In the genomic region with DNA sequence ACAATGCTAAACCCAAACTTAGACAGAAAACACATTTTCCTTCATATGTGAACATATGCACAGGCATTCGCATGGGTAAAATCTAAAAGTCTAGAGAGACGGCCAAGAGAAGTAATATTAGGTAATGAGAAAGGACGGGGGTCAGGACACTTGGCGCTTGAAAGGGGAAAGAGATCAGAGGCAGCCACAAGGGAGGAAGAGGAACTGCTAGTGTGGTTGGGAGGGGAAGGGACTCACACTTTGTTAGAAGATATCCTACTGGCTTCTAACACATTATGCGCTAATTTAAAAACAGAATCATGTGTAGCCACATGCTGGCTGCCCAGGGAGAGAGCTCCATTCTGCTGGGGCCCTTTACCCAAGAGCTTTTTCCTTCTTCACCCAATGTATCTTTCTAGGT, we compare ENCODE assay signal across 19 mouse cellular contexts.
DNase-seq lines count a peak whose midpoint lies in the region; ATAC-seq and TF ChIP-seq lines count a peak whose summit lies in the region.
"Had no signal": no experiment of that assay in that cellular context is flagged by ENCODE, and none has a peak within 500 bp of the region (broad histone marks: within the 10 kb centered on the region; RNA-seq: fewer than 3 reads in every experiment).

No protein-coding gene starts in this region.

- H3K4me3 ChIP-seq in liver, embryonic 16.5 days (ENCODE audit: low read depth, low read length), result no peak overlapping the region
- no peak overlapping the region for H3K4me3 ChIP-seq in liver, embryonic 11.5 days (ENCODE audit: low read depth, low read length)
- H3K4me3 ChIP-seq in MEL (ENCODE audit: control insufficient read depth in 1 of 2, insufficient read depth in 1 of 2, low read depth in 2 of 2, low read length in 2 of 2), result no peak overlapping the region
- H3K4me3 ChIP-seq: forebrain, embryonic 12.5 days; heart, adult 2 months; hindbrain, embryonic 12.5 days; layer of hippocampus, adult 2 months; midbrain, embryonic 15.5 days; neural tube, embryonic 15.5 days had no signal

- no peaks in the 10 kb centered on the region for H3K9me3 ChIP-seq in liver, embryonic 16.5 days (replicated peaks; ENCODE audit: control insufficient read depth, low read length)
- no peaks in the 10 kb centered on the region for H3K9me3 ChIP-seq in liver, embryonic 11.5 days (ENCODE audit: control insufficient read depth, low read length)
- H3K9me3 ChIP-seq in MEL (replicated peaks; ENCODE audit: insufficient read depth, low read length), result no peaks in the 10 kb centered on the region
- H3K9me3 ChIP-seq: forebrain, embryonic 12.5 days; hindbrain, embryonic 12.5 days; midbrain, embryonic 15.5 days; neural tube, embryonic 15.5 days had no signal

- no peak for DNase-seq in liver, embryonic 11.5 days (ENCODE audit: low spot score)
- peak; percentile 20 for DNase-seq in MEL (ENCODE audit: low read depth, low spot score)
- DNase-seq in adrenal gland, postnatal 4 days (ENCODE audit: low spot score in 2 of 2), result no peak
- DNase-seq in ovary, postnatal 14 days (ENCODE audit: low spot score), result no peak
- DNase-seq: cerebellum, adult 8-10 months; gastrocnemius, postnatal 10 days; kidney, postnatal 14 days; lung, embryonic 14.5 days; thymus, postnatal 14 days had no signal

- no peak for TF ChIP-seq POLR2A in MEL (IDR thresholded peaks at IDR 0.05; ENCODE audit: control insufficient read depth in 1 of 2, insufficient read depth in 1 of 2, low read depth in 1 of 2, low read length in 2 of 2, poor library complexity in 1 of 2)

- no peak for TF ChIP-seq EP300 in MEL (IDR thresholded peaks at IDR 0.05; ENCODE audit: low read depth in 1 of 2, low read length in 2 of 2)

- H3K36me3 ChIP-seq in liver, embryonic 16.5 days (ENCODE audit: control insufficient read depth, insufficient read depth), result no peaks in the 10 kb centered on the region
- no peaks in the 10 kb centered on the region for H3K36me3 ChIP-seq in liver, embryonic 11.5 days (ENCODE audit: control insufficient read depth, insufficient read depth, low read length)
- no peaks in the 10 kb centered on the region for H3K36me3 ChIP-seq in MEL (ENCODE audit: control insufficient read depth in 1 of 2, insufficient read depth in 2 of 2, low read length in 2 of 2)
- H3K36me3 ChIP-seq: forebrain, embryonic 12.5 days; hindbrain, embryonic 12.5 days; midbrain, embryonic 15.5 days; neural tube, embryonic 15.5 days had no signal

- no peaks in the 10 kb centered on the region for H3K79me2 ChIP-seq in MEL (ENCODE audit: control insufficient read depth, insufficient read depth, low read length, poor library complexity)

- H3K4me2 ChIP-seq in liver, embryonic 16.5 days (ENCODE audit: low read depth, low read length), result no peak overlapping the region
- no peak overlapping the region for H3K4me2 ChIP-seq in liver, embryonic 11.5 days
- H3K4me2 ChIP-seq: forebrain, embryonic 12.5 days; hindbrain, embryonic 12.5 days; lung, embryonic 14.5 days; midbrain, embryonic 15.5 days; neural tube, embryonic 15.5 days had no signal

- no peak overlapping the region for H3K9ac ChIP-seq in liver, embryonic 16.5 days (ENCODE audit: low read depth, low read length)
- no peak overlapping the region for H3K9ac ChIP-seq in liver, embryonic 11.5 days (ENCODE audit: low read depth, low read length)
- H3K9ac ChIP-seq in MEL (ENCODE audit: control insufficient read depth, low read depth, low read length, poor library complexity, severe bottlenecking), result no peak overlapping the region
- H3K9ac ChIP-seq: forebrain, embryonic 12.5 days; hindbrain, embryonic 12.5 days; lung, embryonic 14.5 days; midbrain, embryonic 15.5 days; neural tube, embryonic 15.5 days had no signal

- no peak for TF ChIP-seq RAD21 in MEL (IDR thresholded peaks at IDR 0.05; ENCODE audit: low read depth, low read length)

- WGBS in liver, embryonic 16.5 days (ENCODE audit: insufficient replicate concordance), result 29% methylated on average over 5 of the region's 5 CpGs
- 55% methylated on average over 5 of the region's 5 CpGs for WGBS in liver, embryonic 11.5 days

- ATAC-seq in liver, embryonic 16.5 days (ENCODE audit: low read depth), result no peak
- ATAC-seq in liver, embryonic 11.5 days (replicated peaks; ENCODE audit: low FRiP score), result no peak
- peak; percentile 79 for ATAC-seq in common myeloid progenitor, adult 5-6 weeks (replicated peaks; ENCODE audit: low read depth, poor library complexity, severe bottlenecking)
- ATAC-seq in neutrophil, adult 5-6 weeks (ENCODE audit: extremely low read depth, insufficient number of reproducible peaks, low FRiP score, poor library complexity, severe bottlenecking), result peak; percentile 16; the same call in 1 of the 2 replicates
- ATAC-seq: inflammation-experienced regulatory T-cells, adult 6 months; midbrain, embryonic 15.5 days had no signal

- no peaks in the 10 kb centered on the region for H3K27me3 ChIP-seq in liver, embryonic 16.5 days (ENCODE audit: control insufficient read depth, insufficient read depth, low read depth, low read length)
- no peaks in the 10 kb centered on the region; the same call in 1 of the 2 replicates for H3K27me3 ChIP-seq in liver, embryonic 11.5 days (replicated peaks; ENCODE audit: control insufficient read depth, insufficient read depth, low read length)
- H3K27me3 ChIP-seq in MEL (ENCODE audit: control insufficient read depth in 1 of 2, insufficient read depth in 2 of 2, low read length in 2 of 2), result no peaks in the 10 kb centered on the region
- H3K27me3 ChIP-seq: midbrain, embryonic 15.5 days had no signal

- TF ChIP-seq CTCF in MEL (IDR thresholded peaks at IDR 0.05 in 2 of 3, conservative IDR thresholded peaks at IDR 0.05 in 1 of 3; ENCODE audit: control insufficient read depth in 1 of 3, insufficient read depth in 1 of 3, low read depth in 2 of 3, low read length in 3 of 3, poor library complexity in 1 of 3, severe bottlenecking in 1 of 3), result no peak

- H3K4me1 ChIP-seq in liver, embryonic 16.5 days (ENCODE audit: control insufficient read depth, low read depth, low read length), result no peaks in the 10 kb centered on the region; the same call in 1 of the 2 replicates
- H3K4me1 ChIP-seq in liver, embryonic 11.5 days (replicated peaks; ENCODE audit: control insufficient read depth, insufficient read depth, low read length), result no peaks in the 10 kb centered on the region
- no peaks in the 10 kb centered on the region for H3K4me1 ChIP-seq in MEL (ENCODE audit: control insufficient read depth in 1 of 2, insufficient read depth in 2 of 2, low read length in 2 of 2)
- H3K4me1 ChIP-seq: midbrain, embryonic 15.5 days had no signal

- peak overlapping the region; percentile 61 for H3K27ac ChIP-seq in liver, embryonic 16.5 days (ENCODE audit: low read length)
- no peak overlapping the region for H3K27ac ChIP-seq in liver, embryonic 11.5 days (ENCODE audit: low read depth, low read length)
- no peak overlapping the region for H3K27ac ChIP-seq in MEL (ENCODE audit: control insufficient read depth, low read depth, low read length)
- H3K27ac ChIP-seq: forebrain, embryonic 12.5 days; heart, adult 2 months; hindbrain, embryonic 12.5 days; layer of hippocampus, adult 2 months; midbrain, embryonic 15.5 days; neural tube, embryonic 15.5 days had no signal

TF ChIP-seq in MEL, 35 proteins besides CTCF, POLR2A, EP300 and RAD21:
- no peak for TF ChIP-seq E2F4 (IDR thresholded peaks at IDR 0.05; ENCODE audit: borderline replicate concordance, low read depth, low read length)
- no peak for TF ChIP-seq ELF1 (IDR thresholded peaks at IDR 0.05; ENCODE audit: low read depth, low read length)
- no peak for TF ChIP-seq ZMIZ1 (IDR thresholded peaks at IDR 0.05; ENCODE audit: low read depth, low read length)
- TF ChIP-seq JUND (IDR thresholded peaks at IDR 0.05; ENCODE audit: low read depth, low read length), result no peak
- no peak for TF ChIP-seq TAL1 (IDR thresholded peaks at IDR 0.05; ENCODE audit: low read length)
- no peak for TF ChIP-seq USF1 (IDR thresholded peaks at IDR 0.05; ENCODE audit: low read depth, low read length)
- TF ChIP-seq RCOR1 (IDR thresholded peaks at IDR 0.05; ENCODE audit: low read depth, low read length), result no peak
- no peak for TF ChIP-seq ZKSCAN1 (IDR thresholded peaks at IDR 0.05; ENCODE audit: low read depth, low read length)
TF ChIP-seq in MEL: peak in this region for 0.

Comparison
In these comparisons a context has a peak if more than half of its experiments do, and no peak if none do; other contexts are left out.
1. ATAC-seq: peak in common myeloid progenitor, adult 5-6 weeks (single experiment) and neutrophil, adult 5-6 weeks (single experiment); none in liver, embryonic 16.5 days (single experiment) and liver, embryonic 11.5 days (single experiment).